Mouse (Mus musculus) brown adipose tissue, adult 24 weeks (tissue): ENCODE results near the gene Psenen. TPM values are rescaled to one million over a fixed set of nuclear protein-coding genes. Genes with fewer than 3 reads are reported as not detected.

Experiments used
- H3K27ac ChIP-seq: fragments of 200-500 bp; replicated peaks from 2 replicates; pipeline ENCODE4 v1.5.1; 2012; ENCODE audit warnings: low read depth, mild to moderate bottlenecking, low read length
- H3K4me1 ChIP-seq: fragments of 200-500 bp; 2 replicates; pipeline ENCODE4 v1.6.1; 2012; ENCODE audit warnings: low read length, mixed read lengths; ENCODE audit not compliant: control insufficient read depth, insufficient read depth, insufficient read length
- H3K4me3 ChIP-seq: fragments of 200-500 bp; 2 replicates; pipeline ENCODE4 v1.5.1; 2012; ENCODE audit warnings: low read depth, mild to moderate bottlenecking, low read length, moderate library complexity; ENCODE audit not compliant: insufficient read depth
- polyA plus RNA-seq: library from polyadenylated mRNA; stranded (reverse); fragments of >200 nt; gene quantifications from 2 replicates; pipeline ENCODE4 v1.2.4, GENCODE M21; 2012; ENCODE audit not compliant: missing spikeins, insufficient read depth, insufficient read length

Psenen gene
- polyA plus RNA-seq, 1 experiment, result 177 TPM

- Histone ChIP-seq H3K4me3 (peak within 1 kb of the TSS; percentile 72), H3K4me1 (peaks cover 3% of the 10 kb centered on the region)
Measured at GRCm38 (mm10) chr7:30552102-30553020, 11.1 kb downstream of the Psenen start, which contains the start of the genes Hspb6 and Proser3. Gene Hspb6 (plus strand): TSS chr7:30552178. Gene Proser3 (minus strand): TSS chr7:30552299.

GRCm38 (mm10) chr7:30551445-30552101, 11.9 kb downstream of the Psenen start:
- Histone ChIP-seq H3K4me3 (peak overlapping the region; percentile 72), H3K27ac (peak overlapping the region; percentile 86)

More at GRCm38 (mm10) chr7:30552102-30553020, 11.1 kb downstream of the Psenen start, which contains the start of the genes Hspb6 and Proser3:
- H3K27ac ChIP-seq, result peak within 1 kb of the TSS; percentile 87

GRCm38 (mm10) chr7:30550603-30551002, 12.8 kb downstream of the Psenen start:
- H3K4me1 ChIP-seq, result peaks cover 3% of the 10 kb centered on the region
- H3K4me3 ChIP-seq, result no peak overlapping the region
- H3K27ac ChIP-seq, result no peak overlapping the region

More at GRCm38 (mm10) chr7:30551445-30552101, 11.9 kb downstream of the Psenen start:
- peaks cover 3% of the 10 kb centered on the region for H3K4me1 ChIP-seq

GRCm38 (mm10) chr7:30549880-30550279, 13.5 kb downstream of the Psenen start:
- Histone ChIP-seq H3K27ac (no peak overlapping the region), H3K4me1 (peaks cover 3% of the 10 kb centered on the region), H3K4me3 (no peak overlapping the region)

DNA sequence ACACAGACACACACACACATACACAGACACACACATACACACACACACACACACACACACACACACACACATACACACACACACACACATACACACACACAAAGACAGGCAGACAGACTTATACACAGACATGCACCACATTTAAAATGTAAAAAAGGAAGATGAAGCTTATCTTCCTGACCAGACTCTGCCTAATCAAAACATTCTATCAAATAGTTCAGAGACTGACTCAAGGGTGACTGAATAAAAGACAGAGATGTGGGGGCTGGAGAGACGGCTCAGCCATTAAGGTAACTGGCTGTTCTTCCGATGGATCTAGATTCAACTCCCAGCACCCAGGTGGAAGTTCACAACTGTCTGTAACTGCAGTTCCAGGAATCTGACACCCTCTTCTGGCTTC, 19.1 kb downstream of the Psenen start:
- no peak overlapping the region for H3K4me3 ChIP-seq
- H3K27ac ChIP-seq, result no peak overlapping the region
- H3K4me1 ChIP-seq, result no peaks in the 10 kb centered on the region

GRCm38 (mm10) chr7:30540572-30540971, 22.9 kb downstream of the Psenen start:
- Histone ChIP-seq H3K27ac (no peak overlapping the region), H3K4me1 (no peaks in the 10 kb centered on the region), H3K4me3 (no peak overlapping the region)

DNA sequence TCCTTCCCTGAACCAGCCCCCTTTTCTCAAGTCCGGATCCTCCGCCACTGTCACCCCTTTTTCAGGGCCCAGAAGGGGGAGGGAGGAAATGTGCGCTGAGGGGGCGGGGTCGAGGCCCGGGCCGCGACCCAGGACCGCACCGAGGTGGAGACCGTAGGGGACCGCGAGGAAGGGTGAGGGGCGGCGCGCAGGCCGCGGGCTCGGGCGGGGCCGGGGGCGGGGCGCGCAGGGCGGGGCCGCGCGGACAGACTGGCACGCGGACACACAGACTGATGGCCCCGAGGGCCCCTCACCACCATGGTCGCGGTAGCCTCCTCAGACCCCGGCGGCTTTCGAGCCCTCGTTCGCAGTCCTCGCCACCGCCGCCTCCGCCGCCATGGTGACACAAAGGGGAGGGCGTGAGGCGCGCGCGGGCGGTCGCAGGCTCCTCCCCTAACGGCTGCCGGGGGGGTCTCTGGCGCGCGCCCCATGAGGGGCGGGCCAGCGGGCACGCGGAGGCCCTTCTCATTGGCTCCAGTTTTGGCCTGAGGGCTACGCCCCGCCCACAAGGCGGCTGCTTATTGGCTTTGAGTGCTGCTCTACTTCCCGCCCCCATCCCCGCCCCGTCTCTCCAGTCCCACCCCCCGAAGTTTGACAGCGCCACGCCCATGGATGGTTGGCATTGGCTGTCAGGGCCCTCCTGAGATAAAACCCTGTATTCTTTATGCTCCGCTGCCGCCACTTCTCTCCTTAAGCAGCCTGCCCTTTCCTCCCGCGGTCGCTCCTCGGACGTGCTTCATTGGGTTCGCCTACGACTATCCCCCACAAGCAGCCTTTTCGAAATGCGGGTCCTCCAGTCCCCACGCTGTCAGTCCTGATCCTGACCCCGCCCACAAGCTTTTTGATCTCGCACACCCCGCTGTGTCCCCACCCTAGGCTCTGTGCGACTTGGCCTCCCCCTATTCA, 28.5 kb downstream of the Psenen start, which contains the start of gene Arhgap33:
Arhgap33 (minus strand) TSS at position 428 of the 945 bp plus-strand sequence.
- H3K27ac ChIP-seq, result no peak within 1 kb of the TSS
- H3K4me3 ChIP-seq, result peak within 1 kb of the TSS; percentile 70
- no peaks in the 10 kb centered on the region for H3K4me1 ChIP-seq

- peak overlapping the region; percentile 70 for H3K4me3 ChIP-seq
Measured at GRCm38 (mm10) chr7:30533941-30534632, 29.3 kb downstream of the Psenen start.

GRCm38 (mm10) chr7:30532931-30533330, 30.5 kb downstream of the Psenen start:
- H3K27ac ChIP-seq, result no peak overlapping the region
- H3K4me3 ChIP-seq, result no peak overlapping the region
- no peaks in the 10 kb centered on the region for H3K4me1 ChIP-seq

More at GRCm38 (mm10) chr7:30533941-30534632, 29.3 kb downstream of the Psenen start:
- Histone ChIP-seq H3K27ac (no peak overlapping the region), H3K4me1 (no peaks in the 10 kb centered on the region)

DNA sequence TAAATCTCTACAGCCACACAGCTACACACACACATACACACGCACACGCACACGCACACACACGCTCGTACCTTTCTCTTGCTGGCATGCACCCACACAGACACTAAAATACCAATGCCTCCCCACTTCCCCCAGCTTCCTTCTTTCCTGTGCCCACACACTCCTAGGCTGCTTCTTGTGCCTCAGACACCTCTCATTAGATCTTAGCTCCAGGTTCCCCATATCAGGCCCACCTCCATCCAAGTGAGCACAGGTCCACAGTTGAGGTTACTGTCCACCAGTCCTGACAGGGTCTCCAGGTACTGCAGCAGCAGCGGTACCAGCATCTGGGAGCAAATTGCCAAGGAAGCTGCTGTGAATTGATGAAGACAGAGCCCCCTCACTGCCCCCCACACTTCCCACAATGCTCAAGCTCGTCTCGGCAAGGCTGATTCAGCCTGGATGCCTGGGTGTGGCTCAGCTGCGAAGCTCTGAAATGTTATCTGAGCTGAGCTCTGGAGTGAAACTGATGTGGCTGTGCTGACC, 32.1 kb downstream of the Psenen start:
- Histone ChIP-seq H3K27ac (no peak overlapping the region), H3K4me3 (no peak overlapping the region), H3K4me1 (no peaks in the 10 kb centered on the region)

GRCm38 (mm10) chr7:30526981-30527380, 36.4 kb downstream of the Psenen start:
- Histone ChIP-seq H3K4me3 (no peak overlapping the region), H3K27ac (no peak overlapping the region), H3K4me1 (no peaks in the 10 kb centered on the region)

- Histone ChIP-seq H3K4me3 (no peak overlapping the region), H3K4me1 (no peaks in the 10 kb centered on the region), H3K27ac (no peak overlapping the region)
Measured at GRCm38 (mm10) chr7:30526399-30526798, 37.0 kb downstream of the Psenen start.

- H3K4me3 ChIP-seq, result no peak overlapping the region
- no peaks in the 10 kb centered on the region for H3K4me1 ChIP-seq
- no peak overlapping the region for H3K27ac ChIP-seq
Measured at GRCm38 (mm10) chr7:30525954-30526353, 37.5 kb downstream of the Psenen start.

GRCm38 (mm10) chr7:30524487-30524886, 38.9 kb downstream of the Psenen start:
- H3K27ac ChIP-seq, result no peak overlapping the region
- H3K4me3 ChIP-seq, result no peak overlapping the region

More at GRCm38 (mm10) chr7:30524487-30524886, 38.9 kb downstream of the Psenen start:
- H3K4me1 ChIP-seq, result no peaks in the 10 kb centered on the region
